Mouse (Mus musculus) hindbrain, embryonic 12.5 days (tissue): ENCODE data around the gene Gon4l. TPM values are rescaled to one million over a fixed set of nuclear protein-coding genes. Genes with fewer than 3 reads are reported as not detected.

ENCODE experiments used
- ATAC-seq: fragments of 200-750 bp; cut with Nextera tagmentation; 2 replicates; pipeline ENCODE4 v1.8.0; 2017; ENCODE audit warnings: moderate TSS enrichment; ENCODE audit not compliant: low FRiP score
- H3K27ac ChIP-seq: fragments of 300-500 bp; sonication (generic); 2 replicates; pipeline ENCODE4 v1.5.1; 2016; ENCODE audit warnings: mild to moderate bottlenecking
- H3K27me3 ChIP-seq: fragments of 300-500 bp; sonication (generic); 2 replicates; pipeline ENCODE4 v1.6.1; 2016; ENCODE audit warnings: mild to moderate bottlenecking
- H3K36me3 ChIP-seq: fragments of 300-500 bp; sonication (generic); 2 replicates; pipeline ENCODE4 v1.6.1; 2016; ENCODE audit warnings: mild to moderate bottlenecking
- H3K4me1 ChIP-seq: fragments of 300-500 bp; sonication (generic); 2 replicates; pipeline ENCODE4 v1.6.1; 2016
- H3K4me2 ChIP-seq: fragments of 300-500 bp; sonication (generic); replicated peaks from 2 replicates; pipeline ENCODE4 v1.6.1; 2016; ENCODE audit warnings: mild to moderate bottlenecking
- H3K4me3 ChIP-seq: fragments of 300-500 bp; sonication (generic); 2 replicates; pipeline ENCODE4 v1.5.1; 2016; ENCODE audit warnings: mild to moderate bottlenecking
- H3K9ac ChIP-seq: fragments of 300-500 bp; sonication (generic); 2 replicates; pipeline ENCODE4 v1.6.1; 2016; ENCODE audit warnings: mild to moderate bottlenecking, moderate library complexity
- H3K9me3 ChIP-seq: fragments of 300-500 bp; sonication (generic); replicated peaks from 2 replicates; pipeline ENCODE4 v1.6.1; 2016; ENCODE audit warnings: mild to moderate bottlenecking
- WGBS: fragments of 180-500 bp; shearing (Covaris S2); methylation state at CpG from one replicate; pipeline ENCODE4 v1.1.7; 2016; 5-methylcytosine and 5-hydroxymethylcytosine counted together
- polyA plus RNA-seq: library from polyadenylated mRNA; unstranded; fragments of >200 nt; fragmentation: Nextera tagmentation; extraction: Ambion mirVana; gene quantifications from 2 replicates; pipeline ENCODE4 v1.2.1, GENCODE M21; 2016

Gon4l gene
- polyA plus RNA-seq, 1 experiment from 2014 or later, result 19.4 TPM

GRCm38 (mm10) chr3:88914384-88914810 is 79.4 kb downstream of the Gon4l start:
- ATAC-seq, result no peak
- 35% methylated on average over 8 of the region's 8 CpGs for WGBS
- peak overlapping the region; percentile 89 for H3K27ac ChIP-seq

GRCm38 (mm10) chr3:88918981-88919380 is 84.0 kb downstream of the Gon4l start:
- H3K9ac ChIP-seq, result no peak overlapping the region
- H3K9me3 ChIP-seq, result peaks cover 3% of the 10 kb centered on the region; the same call in 1 of the 2 replicates
- peaks cover 33% of the 10 kb centered on the region for H3K36me3 ChIP-seq
- no peaks in the 10 kb centered on the region for H3K27me3 ChIP-seq
- no peak overlapping the region for H3K4me3 ChIP-seq
- no peak overlapping the region for H3K4me2 ChIP-seq
- H3K27ac ChIP-seq, result no peak overlapping the region
- H3K4me1 ChIP-seq, result peaks cover 6% of the 10 kb centered on the region
- whole genome bisulfite sequencing, result 82% methylated on average over 13 of the region's 13 CpGs
- no peak for ATAC-seq

More at GRCm38 (mm10) chr3:88914384-88914810, 79.4 kb downstream of the Gon4l start:
- H3K27me3 ChIP-seq, result no peaks in the 10 kb centered on the region
- no peaks in the 10 kb centered on the region for H3K9me3 ChIP-seq
- H3K9ac ChIP-seq, result peak overlapping the region; percentile 74
- H3K4me3 ChIP-seq, result peak overlapping the region; percentile 74
- peaks cover 13% of the 10 kb centered on the region for H3K4me1 ChIP-seq
- peak overlapping the region; percentile 85 for H3K4me2 ChIP-seq
- peaks cover 30% of the 10 kb centered on the region for H3K36me3 ChIP-seq

GRCm38 (mm10) chr3:88921411-88921810 is 86.4 kb downstream of the Gon4l start:
- Histone ChIP-seq H3K27ac (no peak overlapping the region), H3K9me3 (peaks cover 3% of the 10 kb centered on the region; the same call in 1 of the 2 replicates), H3K36me3 (peaks cover 56% of the 10 kb centered on the region), H3K9ac (no peak overlapping the region), H3K4me2 (no peak overlapping the region), H3K4me3 (no peak overlapping the region), H3K27me3 (no peaks in the 10 kb centered on the region), H3K4me1 (no peaks in the 10 kb centered on the region)
- 95% methylated on average over 9 of the region's 9 CpGs for WGBS
- ATAC-seq, result no peak

- WGBS, result 94% methylated on average over 8 of the region's 8 CpGs
Measured at GRCm38 (mm10) chr3:88923989-88924591, 89.1 kb downstream of the Gon4l start.

GRCm38 (mm10) chr3:88925651-88926050 is 90.6 kb downstream of the Gon4l start:
- no peaks in the 10 kb centered on the region for H3K27me3 ChIP-seq
- ATAC-seq, result no peak
- H3K4me3 ChIP-seq, result no peak overlapping the region
- H3K9ac ChIP-seq, result no peak overlapping the region
- WGBS, result 95% methylated on average over 2 of the region's 2 CpGs
- peaks cover 3% of the 10 kb centered on the region; the same call in 1 of the 2 replicates for H3K9me3 ChIP-seq
- no peaks in the 10 kb centered on the region for H3K4me1 ChIP-seq
- no peak overlapping the region for H3K27ac ChIP-seq
- no peak overlapping the region for H3K4me2 ChIP-seq
- peaks cover 98% of the 10 kb centered on the region for H3K36me3 ChIP-seq

More at GRCm38 (mm10) chr3:88923989-88924591, 89.1 kb downstream of the Gon4l start:
- no peak for ATAC-seq
- no peak overlapping the region for H3K9ac ChIP-seq
- H3K4me1 ChIP-seq, result no peaks in the 10 kb centered on the region
- peaks cover 3% of the 10 kb centered on the region; the same call in 1 of the 2 replicates for H3K9me3 ChIP-seq
- no peak overlapping the region for H3K4me2 ChIP-seq
- no peaks in the 10 kb centered on the region for H3K27me3 ChIP-seq
- no peak overlapping the region for H3K4me3 ChIP-seq
- H3K36me3 ChIP-seq, result peaks cover 83% of the 10 kb centered on the region
- no peak overlapping the region for H3K27ac ChIP-seq

GRCm38 (mm10) chr3:88929501-88929900 is 94.5 kb downstream of the Gon4l start:
- peaks cover 90% of the 10 kb centered on the region for H3K36me3 ChIP-seq
- H3K9ac ChIP-seq, result no peak overlapping the region
- H3K27me3 ChIP-seq, result no peaks in the 10 kb centered on the region
- H3K4me1 ChIP-seq, result no peaks in the 10 kb centered on the region
- no peaks in the 10 kb centered on the region for H3K9me3 ChIP-seq
- no peak overlapping the region for H3K4me2 ChIP-seq
- WGBS, result 95% methylated on average over 3 of the region's 3 CpGs
- no peak overlapping the region for H3K27ac ChIP-seq
- H3K4me3 ChIP-seq, result no peak overlapping the region
- ATAC-seq, result no peak

GRCm38 (mm10) chr3:88939071-88939470 is 104.0 kb downstream of the Gon4l start:
- Histone ChIP-seq H3K27me3 (no peaks in the 10 kb centered on the region), H3K9ac (no peak overlapping the region), H3K4me1 (no peaks in the 10 kb centered on the region), H3K4me3 (no peak overlapping the region), H3K27ac (no peak overlapping the region), H3K4me2 (no peak overlapping the region), H3K9me3 (no peaks in the 10 kb centered on the region), H3K36me3 (peaks cover 58% of the 10 kb centered on the region)
- no peak for ATAC-seq
- 94% methylated on average over 10 of the region's 10 CpGs for WGBS

GRCm38 (mm10) chr3:88939749-88940148 is 104.7 kb downstream of the Gon4l start:
- peaks cover 53% of the 10 kb centered on the region for H3K36me3 ChIP-seq
- H3K9ac ChIP-seq, result no peak overlapping the region
- H3K27ac ChIP-seq, result no peak overlapping the region
- no peak overlapping the region for H3K4me3 ChIP-seq
- ATAC-seq, result no peak
- WGBS, result 84% methylated on average over 3 of the region's 3 CpGs
- no peaks in the 10 kb centered on the region for H3K27me3 ChIP-seq
- H3K9me3 ChIP-seq, result no peaks in the 10 kb centered on the region
- no peak overlapping the region for H3K4me2 ChIP-seq
- no peaks in the 10 kb centered on the region for H3K4me1 ChIP-seq

- H3K4me1 ChIP-seq, result 0 out of 2 replicates have a peak, but pooled peaks cover under 1% of the 10 kb centered on the region
- ATAC-seq, result no peak
- no peak overlapping the region for H3K9ac ChIP-seq
- peaks cover 34% of the 10 kb centered on the region for H3K36me3 ChIP-seq
- 95% methylated on average over 10 of the region's 10 CpGs for WGBS
- no peaks in the 10 kb centered on the region for H3K27me3 ChIP-seq
- no peak overlapping the region for H3K4me2 ChIP-seq
- H3K9me3 ChIP-seq, result no peaks in the 10 kb centered on the region
- no peak overlapping the region for H3K4me3 ChIP-seq
- no peak overlapping the region for H3K27ac ChIP-seq
Measured at GRCm38 (mm10) chr3:88942316-88942880, 107.4 kb downstream of the Gon4l start.

GRCm38 (mm10) chr3:88944109-88944508 is 109.1 kb downstream of the Gon4l start:
- peaks cover 26% of the 10 kb centered on the region for H3K36me3 ChIP-seq
- WGBS, result 92% methylated on average over 4 of the region's 4 CpGs

GRCm38 (mm10) chr3:88949786-88950575 is 115.0 kb downstream of the Gon4l start:
- Histone ChIP-seq H3K36me3 (no peaks in the 10 kb centered on the region), H3K27me3 (no peaks in the 10 kb centered on the region), H3K4me2 (peak overlapping the region; percentile 67), H3K4me3 (peak overlapping the region; percentile 86), H3K27ac (peak overlapping the region; percentile 99), H3K4me1 (peaks cover 28% of the 10 kb centered on the region), H3K9ac (peak overlapping the region; percentile 94), H3K9me3 (no peaks in the 10 kb centered on the region)
- peak; percentile 95 for ATAC-seq
- under 1% methylated on average over 65 of the region's 92 CpGs for WGBS

More at GRCm38 (mm10) chr3:88944109-88944508, 109.1 kb downstream of the Gon4l start:
- H3K9me3 ChIP-seq, result no peaks in the 10 kb centered on the region
- H3K4me3 ChIP-seq, result no peak overlapping the region
- H3K9ac ChIP-seq, result no peak overlapping the region
- peaks cover 16% of the 10 kb centered on the region for H3K4me1 ChIP-seq
- H3K27ac ChIP-seq, result no peak overlapping the region
- no peaks in the 10 kb centered on the region for H3K27me3 ChIP-seq
- no peak for ATAC-seq
- H3K4me2 ChIP-seq, result no peak overlapping the region

GRCm38 (mm10) chr3:88950576-88951326 is 115.7 kb downstream of the Gon4l start, which contains the start of the genes Ash1l and Dap3:
Gene Ash1l, plus strand, starts transcription at chr3:88950622.
Gene Dap3, minus strand, starts transcription at chr3:88951181.
- Histone ChIP-seq H3K36me3 (no peaks in the 10 kb centered on the region), H3K4me2 (peak within 1 kb of the TSS; percentile 67), H3K9ac (peak within 1 kb of the TSS; percentile 94), H3K9me3 (no peaks in the 10 kb centered on the region), H3K27ac (peak within 1 kb of the TSS; percentile 99), H3K27me3 (no peaks in the 10 kb centered on the region), H3K4me3 (peak within 1 kb of the TSS; percentile 86), H3K4me1 (peaks cover 28% of the 10 kb centered on the region)
- peak; percentile 86 for ATAC-seq
- WGBS, result under 1% methylated on average over 40 of the region's 64 CpGs
